Mouse (Mus musculus) stomach, postnatal 0 days (tissue): Measurements from ENCODE around the gene Tmem119. TPM values are rescaled to one million over a fixed set of nuclear protein-coding genes. Genes with fewer than 3 reads are reported as not detected.

ENCODE experiments used
- ATAC-seq: fragments of 200-750 bp; cut with Nextera tagmentation; 2 replicates; pipeline ENCODE4 v1.8.0; 2017; ENCODE audit not compliant: low FRiP score, low TSS enrichment
- DNase-seq: peaks from one replicate; pipeline ENCODE4 v3.0.0-alpha.2; 2016; ENCODE audit warnings: low spot score
- H3K27ac ChIP-seq: fragments of 300-500 bp; sonication (generic); replicated peaks from 2 replicates; pipeline ENCODE4 v1.5.1; 2014; ENCODE audit warnings: mild to moderate bottlenecking, control low read depth
- H3K27me3 ChIP-seq: fragments of 300-500 bp; sonication (generic); 2 replicates; pipeline ENCODE4 v1.6.1; 2014; ENCODE audit warnings: low read length; ENCODE audit not compliant: control insufficient read depth, insufficient read depth
- H3K36me3 ChIP-seq: fragments of 300-500 bp; sonication (generic); 2 replicates; pipeline ENCODE4 v1.6.1; 2014; ENCODE audit warnings: low read length, mixed read lengths; ENCODE audit not compliant: control insufficient read depth, insufficient read depth
- H3K4me1 ChIP-seq: fragments of 300-500 bp; sonication (generic); replicated peaks from 2 replicates; pipeline ENCODE4 v1.6.1; 2014; ENCODE audit warnings: antibody characterized with exemption; ENCODE audit not compliant: control insufficient read depth, insufficient read depth
- H3K4me2 ChIP-seq: fragments of 300-500 bp; sonication (generic); replicated peaks from 2 replicates; pipeline ENCODE4 v1.6.1; 2014; ENCODE audit warnings: low read depth, mild to moderate bottlenecking, control low read depth, moderate library complexity
- H3K4me3 ChIP-seq: fragments of 300-500 bp; sonication (generic); 2 replicates; pipeline ENCODE4 v1.5.1; 2014; ENCODE audit warnings: low read depth, low read length, control low read depth
- H3K9ac ChIP-seq: fragments of 300-500 bp; sonication (generic); 2 replicates; pipeline ENCODE4 v1.6.1; 2014; ENCODE audit warnings: mild to moderate bottlenecking, low read length, control low read depth, mixed read lengths
- H3K9me3 ChIP-seq: fragments of 300-500 bp; sonication (generic); 2 replicates; pipeline ENCODE4 v1.6.1; 2016; ENCODE audit warnings: low read length; ENCODE audit not compliant: control insufficient read depth
- CTCF ChIP-seq: IDR thresholded peaks from 2 replicates; pipeline ENCODE4 v1.5.1; 2016; ENCODE audit warnings: antibody characterized with exemption, low read depth, mild to moderate bottlenecking, moderate library complexity
- EP300 ChIP-seq: optimal IDR thresholded peaks from 2 replicates; pipeline ENCODE3; 2016; ENCODE audit warnings: antibody characterized with exemption
- WGBS: fragments of 180-500 bp; shearing (Covaris S2); extraction: QIAGEN DNeasy Blood & Tissue Kit; methylation state at CpG from one replicate; pipeline ENCODE4 v1.1.7; 2014; 5-methylcytosine and 5-hydroxymethylcytosine counted together
- polyA plus RNA-seq: library from polyadenylated mRNA; unstranded; fragments of >200 nt; fragmentation: Nextera tagmentation; extraction: Ambion mirVana; gene quantifications from 2 replicates; pipeline ENCODE4 v1.2.1, GENCODE M21; 2015

Gene Tmem119
- polyA plus RNA-seq, 1 experiment from 2014 or later: 36.6 TPM

GRCm38 (mm10) chr5:113842906-113843305 is 42.6 kb upstream of the Tmem119 start:
- no peaks in the 10 kb centered on the region for H3K27me3 ChIP-seq
- no peaks in the 10 kb centered on the region for H3K9me3 ChIP-seq
- TF ChIP-seq CTCF (no peak), EP300 (no peak)
- no peak overlapping the region for H3K4me2 ChIP-seq
- DNase-seq (no peak), ATAC-seq (no peak)
- H3K27ac ChIP-seq: no peak overlapping the region
- 91% methylated on average over 9 of the region's 9 CpGs for WGBS
- H3K4me3 ChIP-seq: no peak overlapping the region
- H3K4me1 ChIP-seq: no peaks in the 10 kb centered on the region
- no peak overlapping the region; the same call in 1 of the 2 replicates for H3K9ac ChIP-seq
- H3K36me3 ChIP-seq: peaks cover 33% of the 10 kb centered on the region

- H3K4me3 ChIP-seq: no peak overlapping the region
- WGBS: 81% methylated on average over 9 of the region's 9 CpGs
- H3K9me3 ChIP-seq: no peaks in the 10 kb centered on the region
- H3K36me3 ChIP-seq: peaks cover 29% of the 10 kb centered on the region
- H3K27ac ChIP-seq: no peak overlapping the region
- no peak for TF ChIP-seq CTCF
- no peak for TF ChIP-seq EP300
- H3K9ac ChIP-seq: no peak overlapping the region
- H3K4me2 ChIP-seq: no peak overlapping the region
- H3K27me3 ChIP-seq: no peaks in the 10 kb centered on the region
- ATAC-seq (no peak), DNase-seq (no peak)
- no peaks in the 10 kb centered on the region for H3K4me1 ChIP-seq
These were observed 41.9 kb upstream of the Tmem119 start for GRCm38 (mm10) chr5:113842244-113842643.

DNA sequence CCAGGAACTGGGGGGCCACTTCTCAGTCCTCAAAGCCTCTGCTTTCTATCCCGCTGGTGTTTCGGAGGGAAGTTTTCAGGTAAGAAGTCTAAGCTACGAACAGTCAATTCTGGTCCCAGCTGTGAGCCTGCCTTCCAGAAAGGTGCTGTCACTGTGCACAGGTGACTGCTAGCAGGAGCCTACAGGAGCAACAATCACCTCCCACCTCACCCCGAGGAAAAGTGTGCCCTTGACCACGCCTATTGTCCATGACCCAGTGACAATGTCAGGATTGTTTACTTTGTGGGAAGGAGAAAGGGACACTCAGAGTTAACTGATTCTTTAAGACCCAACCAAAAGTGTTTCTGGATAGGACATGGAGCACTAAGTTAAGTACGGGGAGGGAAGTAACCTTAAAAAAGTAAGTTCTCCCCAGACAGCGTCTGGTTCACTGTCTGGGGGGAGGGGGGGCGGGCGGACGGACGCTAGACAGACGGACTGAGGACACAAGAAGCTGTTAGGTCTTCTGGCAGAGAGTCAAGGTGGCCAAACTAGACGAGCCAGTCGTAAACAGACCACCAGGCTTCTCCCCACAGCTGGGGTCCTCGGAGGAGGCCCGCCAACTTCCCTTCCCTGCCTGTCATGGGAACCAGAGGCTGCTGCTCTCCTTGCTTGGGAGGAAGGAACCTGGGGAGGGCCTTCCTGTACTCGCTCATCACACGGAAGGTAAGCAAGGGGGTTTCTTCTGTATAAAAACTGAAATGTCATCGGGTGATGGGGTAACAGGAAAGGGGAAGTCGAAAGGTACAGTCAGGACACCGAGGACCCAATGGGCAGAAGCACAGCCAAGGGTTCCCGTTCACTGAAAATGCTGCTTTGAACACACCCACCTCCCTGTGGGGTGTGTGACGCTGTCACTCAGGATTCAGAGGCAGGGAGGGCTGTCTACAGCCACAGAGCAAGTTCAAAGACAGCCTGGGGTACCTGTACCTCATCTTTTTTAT is 41.2 kb upstream of the Tmem119 start:
- Histone ChIP-seq H3K9me3 (no peaks in the 10 kb centered on the region), H3K9ac (no peak overlapping the region), H3K27me3 (no peaks in the 10 kb centered on the region), H3K4me2 (no peak overlapping the region), H3K4me1 (no peaks in the 10 kb centered on the region), H3K36me3 (peaks cover 26% of the 10 kb centered on the region; the same call in 1 of the 2 replicates), H3K4me3 (no peak overlapping the region), H3K27ac (no peak overlapping the region)
- no peak for ATAC-seq
- WGBS: 59% methylated on average over 23 of the region's 23 CpGs
- DNase-seq: no peak
- no peak for TF ChIP-seq EP300
- TF ChIP-seq CTCF: no peak

DNA sequence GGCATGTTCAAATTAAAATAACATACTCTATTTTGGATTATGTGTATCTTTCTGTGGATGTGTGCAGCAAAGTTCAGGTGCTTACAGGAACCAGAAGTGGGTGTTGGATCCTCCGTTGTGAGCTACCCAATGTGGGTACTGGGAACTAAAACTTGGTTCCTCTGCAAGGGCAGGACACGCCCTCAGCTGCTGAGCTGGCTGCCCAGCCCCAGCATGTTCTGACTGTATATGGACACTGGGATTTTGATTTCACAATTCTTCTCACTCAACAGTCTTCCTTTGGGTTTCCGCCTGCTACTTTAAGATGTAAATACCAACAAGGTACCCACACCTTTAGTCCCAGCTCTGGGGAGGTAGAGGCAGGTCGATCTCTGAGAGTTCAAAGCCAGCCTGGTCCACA is 40.1 kb upstream of the Tmem119 start:
- H3K4me3 ChIP-seq: no peak overlapping the region
- H3K9me3 ChIP-seq: no peaks in the 10 kb centered on the region
- H3K4me2 ChIP-seq: no peak overlapping the region
- WGBS: 85% methylated on average over 4 of the region's 4 CpGs
- no peak overlapping the region for H3K9ac ChIP-seq
- H3K4me1 ChIP-seq: no peaks in the 10 kb centered on the region
- ATAC-seq (no peak), DNase-seq (no peak)
- H3K36me3 ChIP-seq: peaks cover 16% of the 10 kb centered on the region; the same call in 1 of the 2 replicates
- H3K27me3 ChIP-seq: no peaks in the 10 kb centered on the region
- H3K27ac ChIP-seq: no peak overlapping the region
- TF ChIP-seq EP300 (no peak), CTCF (no peak)

GRCm38 (mm10) chr5:113836961-113837360 is 36.6 kb upstream of the Tmem119 start:
- no peaks in the 10 kb centered on the region for H3K4me1 ChIP-seq
- no peak overlapping the region for H3K9ac ChIP-seq
- no peak overlapping the region for H3K4me3 ChIP-seq
- no peaks in the 10 kb centered on the region for H3K9me3 ChIP-seq
- no peak overlapping the region for H3K4me2 ChIP-seq
- H3K36me3 ChIP-seq: no peaks in the 10 kb centered on the region
- DNase-seq (no peak), ATAC-seq (no peak)
- H3K27me3 ChIP-seq: no peaks in the 10 kb centered on the region
- TF ChIP-seq CTCF: no peak
- WGBS: 80% methylated on average over 10 of the region's 10 CpGs
- H3K27ac ChIP-seq: no peak overlapping the region

DNA sequence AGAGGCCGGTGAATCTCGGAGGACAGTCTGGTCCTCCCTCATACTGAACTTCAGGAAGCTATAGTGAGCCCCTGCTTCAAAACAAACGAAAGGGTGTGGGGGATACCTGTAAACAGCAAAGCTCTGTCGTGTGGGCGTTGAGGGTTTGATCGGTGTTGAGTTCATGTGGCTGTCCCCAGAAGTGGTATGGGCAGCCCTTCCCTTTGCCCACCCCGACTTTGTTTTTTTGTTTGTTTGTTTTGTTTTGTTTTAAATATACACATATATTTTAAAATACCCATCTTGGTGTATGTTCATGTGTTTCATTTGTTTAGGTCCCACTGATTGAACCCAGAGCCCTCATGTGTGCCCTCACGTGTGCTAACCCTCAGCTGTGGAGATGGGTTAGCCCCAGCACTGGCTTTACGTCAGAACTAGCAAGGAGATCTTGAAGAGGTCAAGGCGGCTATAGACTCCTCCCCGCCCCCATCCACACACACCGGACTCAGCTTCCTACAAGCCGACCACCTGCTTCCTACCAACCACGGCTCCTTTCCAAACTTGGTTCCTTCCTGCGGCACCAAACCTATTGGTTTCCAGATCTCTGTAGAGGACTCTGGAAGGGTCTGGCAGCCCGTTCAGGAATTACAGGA is 33.1 kb upstream of the Tmem119 start:
- ATAC-seq: no peak
- no peaks in the 10 kb centered on the region for H3K4me1 ChIP-seq
- H3K27me3 ChIP-seq: no peaks in the 10 kb centered on the region
- no peak overlapping the region for H3K27ac ChIP-seq
- H3K9ac ChIP-seq: no peak overlapping the region
- no peak for TF ChIP-seq EP300
- TF ChIP-seq CTCF: no peak
- no peaks in the 10 kb centered on the region for H3K9me3 ChIP-seq
- DNase-seq: no peak
- H3K4me2 ChIP-seq: no peak overlapping the region
- 54% methylated on average over 16 of the region's 16 CpGs for WGBS
- H3K36me3 ChIP-seq: no peaks in the 10 kb centered on the region
- no peak overlapping the region for H3K4me3 ChIP-seq
